Mouse (Mus musculus) liver, adult 2 months (tissue): ENCODE measurements at regions not wholly inside any gene's neighbourhood (a gene's known extent, or its start where the extent isn't known, plus 50 kb on each side); places are given as distances from the start of the nearest gene placed in this dataset.

Experiments used
- CTCF ChIP-seq: fragments of 200-500 bp; IDR thresholded peaks from 2 replicates; pipeline ENCODE4 v1.5.1; 2011; ENCODE audit warnings: low read depth, low read length, control low read depth
- POLR2A ChIP-seq: fragments of 200-500 bp; IDR thresholded peaks from 2 replicates; pipeline ENCODE4 v1.6.1; 2011; ENCODE audit warnings: low read length, control low read depth; ENCODE audit not compliant: insufficient read depth; ENCODE audit errors: extremely low read depth

GRCm38 (mm10) chr8:128075566-128075965 lies 282.8 kb upstream of the Nrp1 start:
- no peak for TF ChIP-seq CTCF
- TF ChIP-seq POLR2A: no peak
